In genomic region chr1:131360800-131361199, GRCm38 (mm10) we compare ENCODE assay signal across 17 mouse cellular contexts.
"Had no signal": no experiment of that assay in that cellular context is flagged by ENCODE, and none has a peak within 500 bp of the region (broad histone marks: within the 10 kb centered on the region; RNA-seq: fewer than 3 reads in every experiment).

No protein-coding gene starts in this region.

- DNase-seq: kidney, adult 18-20 months; kidney, adult 9 months; kidney, postnatal 14 days; kidney, postnatal 4 days; lung, embryonic 14.5 days; retina, postnatal 1 day; right cerebral cortex, postnatal 25 days; spleen, adult 18-20 months; thymus, postnatal 25 days had no signal

- H3K27me3 ChIP-seq: midbrain, embryonic 12.5 days; neural tube, embryonic 13.5 days; stomach, embryonic 15.5 days had no signal

- H3K4me3 ChIP-seq: midbrain, embryonic 12.5 days; myocyte; neural tube, embryonic 13.5 days; stomach, embryonic 15.5 days had no signal

- H3K4me2 ChIP-seq: lung, embryonic 14.5 days; midbrain, embryonic 12.5 days; neural tube, embryonic 13.5 days; stomach, embryonic 15.5 days had no signal

- H3K27ac ChIP-seq: liver, embryonic 14.5 days; midbrain, embryonic 12.5 days; neural tube, embryonic 13.5 days; stomach, embryonic 15.5 days had no signal

- H3K9me3 ChIP-seq: midbrain, embryonic 12.5 days; neural tube, embryonic 13.5 days; stomach, embryonic 15.5 days had no signal

- H3K9ac ChIP-seq: liver, embryonic 14.5 days; lung, embryonic 14.5 days; midbrain, embryonic 12.5 days; neural tube, embryonic 13.5 days; stomach, embryonic 15.5 days had no signal

- H3K4me1 ChIP-seq: midbrain, embryonic 12.5 days; neural tube, embryonic 13.5 days; stomach, embryonic 15.5 days had no signal

- H3K36me3 ChIP-seq: stomach, embryonic 15.5 days had no signal

- ATAC-seq: intestine, embryonic 16.5 days; lung, postnatal 0 days; midbrain, embryonic 16.5 days had no signal
